ENCODE assay signal across 8 mouse cellular contexts in genomic region chr13:67399183-67399903, GRCm38 (mm10). TPM values are rescaled to one million over a fixed set of nuclear protein-coding genes. Genes with fewer than 3 reads are reported as not detected.
DNase-seq lines count a peak whose midpoint lies in the region; ATAC-seq and TF ChIP-seq lines count a peak whose summit lies in the region.
"Not testable (repeated sequence)": the region's sequence is repeated elsewhere in the genome, so short reads cannot be mapped to it uniquely, and the experiment has no call there.

TSS of gene Zfp429 (minus strand) at chr13:67399819.

- peak; percentile 95 for ATAC-seq in forebrain, postnatal 0 days
- peak; percentile 98 for ATAC-seq in neural tube, embryonic 14.5 days (ENCODE audit: low read depth)

- H3K4me2 ChIP-seq in forebrain, postnatal 0 days (ENCODE audit: low read depth), result peak within 1 kb of the TSS; percentile 69
- peak within 1 kb of the TSS; percentile 56 for H3K4me2 ChIP-seq in neural tube, embryonic 14.5 days (ENCODE audit: low read depth, low read length)

- not testable (repeated sequence) for H3K27ac ChIP-seq in cerebellum, adult 2 months (ENCODE audit: insufficient read depth, low read length); forebrain, postnatal 0 days (ENCODE audit: low read depth, low read length); neural tube, embryonic 14.5 days (ENCODE audit: low read depth, low read length)
- H3K27ac ChIP-seq in testis, adult 2 months (ENCODE audit: control insufficient read depth, insufficient read depth, low read depth, low read length), result peak within 1 kb of the TSS; percentile 65; the same call in 1 of the 2 replicates

- not testable (repeated sequence) for TF ChIP-seq POLR2A in cerebellum, adult 2 months (IDR thresholded peaks at IDR 0.05; ENCODE audit: borderline replicate concordance, insufficient read depth, low read length); testis, adult 2 months (IDR thresholded peaks at IDR 0.05; ENCODE audit: control insufficient read depth, low read depth, low read length)

- 2% methylated on average over 15 of the region's 16 CpGs for WGBS in cerebellum, adult 2 months
- 2% methylated on average over 14 of the region's 16 CpGs for WGBS in forebrain, postnatal 0 days
- 5% methylated on average over 14 of the region's 16 CpGs for WGBS in neural tube, embryonic 14.5 days

- H3K9ac ChIP-seq in forebrain, postnatal 0 days, result peak within 1 kb of the TSS; percentile 45
- peak within 1 kb of the TSS; percentile 44 for H3K9ac ChIP-seq in neural tube, embryonic 14.5 days (replicated peaks; ENCODE audit: low read depth, low read length)

- H3K9me3 ChIP-seq in forebrain, postnatal 0 days (ENCODE audit: low read length); neural tube, embryonic 14.5 days (ENCODE audit: control insufficient read depth, low read length): not testable (repeated sequence)

- intact Hi-C loops in heart, postnatal 36 days (cut with DNase I), result loop anchor here (5.0 kb wide), 1 partner anchor 37 kb away; the partner anchor contains the start of genes Gm28044 and Zfp953

- not testable (repeated sequence) for TF ChIP-seq CTCF in cerebellum, adult 2 months (IDR thresholded peaks at IDR 0.05; ENCODE audit: borderline replicate concordance, insufficient read depth, low read depth, low read length); forebrain, postnatal 0 days (IDR thresholded peaks at IDR 0.05; ENCODE audit: low read depth); testis, adult 2 months (IDR thresholded peaks at IDR 0.05; ENCODE audit: control insufficient read depth, insufficient read depth, insufficient replicate concordance, low read depth, low read length)

- not testable (repeated sequence) for H3K36me3 ChIP-seq in forebrain, postnatal 0 days (ENCODE audit: insufficient read depth); neural tube, embryonic 14.5 days (ENCODE audit: control insufficient read depth, insufficient read depth, low read length); testis, adult 2 months (ENCODE audit: control insufficient read depth, insufficient read depth, low read length)

- peak; percentile 40 for DNase-seq in ES-CJ7 (ENCODE audit: low read depth, low spot score)
- DNase-seq in cerebellum, adult 2 months, result peak; percentile 70
- DNase-seq in forebrain, postnatal 0 days, result peak; percentile 68
- peak; percentile 79 to 80 for DNase-seq in heart, postnatal 36 days
- peak; percentile 52 to 73 for DNase-seq in layer of hippocampus, adult 18-20 months (ENCODE audit: low spot score in 2 of 2)
- DNase-seq in lung, adult 18-20 months, result peak; percentile 81 to 84

- peak within 1 kb of the TSS; percentile 62 for H3K4me3 ChIP-seq in cerebellum, adult 2 months (replicated peaks; ENCODE audit: insufficient read depth, low read depth, low read length)
- peak within 1 kb of the TSS; percentile 56 for H3K4me3 ChIP-seq in forebrain, postnatal 0 days (ENCODE audit: low read depth, low read length)
- H3K4me3 ChIP-seq in neural tube, embryonic 14.5 days (ENCODE audit: low read depth, low read length), result peak within 1 kb of the TSS; percentile 46
- H3K4me3 ChIP-seq in testis, adult 2 months (ENCODE audit: control insufficient read depth, low read depth, low read length), result peak within 1 kb of the TSS; percentile 89

- not testable (repeated sequence) for H3K27me3 ChIP-seq in cerebellum, adult 2 months (ENCODE audit: control insufficient read depth, insufficient read depth, low read length); forebrain, postnatal 0 days (ENCODE audit: insufficient read depth, low read length); neural tube, embryonic 14.5 days (ENCODE audit: control insufficient read depth, insufficient read depth, low read length); testis, adult 2 months (ENCODE audit: control insufficient read depth, insufficient read depth, low read length)

- H3K4me1 ChIP-seq in cerebellum, adult 2 months (ENCODE audit: control insufficient read depth, insufficient read depth, low read length); forebrain, postnatal 0 days (ENCODE audit: insufficient read depth); neural tube, embryonic 14.5 days (ENCODE audit: control insufficient read depth, insufficient read depth, low read length); testis, adult 2 months (ENCODE audit: control insufficient read depth, insufficient read depth, low read length): not testable (repeated sequence)

RNA-seq across cellular contexts. Expression of gene Zfp429, which starts in this region (rescaled TPM):
- 2.9 and 3.2 TPM in 2 replicates for polyA plus RNA-seq in cerebellum, adult 2 months (2012; rRNA removed)
- 2.4 and 12.1 TPM in 2 replicates for total RNA-seq in forebrain, postnatal 0 days (2014; rRNA removed)
- 1.1 and 1.6 TPM in 2 replicates for polyA plus RNA-seq in forebrain, postnatal 0 days (2015; fragmentation: Nextera tagmentation; extraction: Ambion mirVana)
- 1 to 10 TPM; 1.3 to 3.1 TPM for total RNA-seq in heart, postnatal 36 days (2021)
- 1 to 10 TPM; 2.2 to 4.7 TPM for total RNA-seq in layer of hippocampus, adult 18-20 months (2021)
- polyA plus RNA-seq in neural tube, embryonic 14.5 days (2014; fragmentation: Nextera tagmentation; extraction: Ambion mirVana), result 3.4 and 3.5 TPM in 2 replicates
- polyA plus RNA-seq in testis, adult 2 months (2012; rRNA removed), result 0.17 and 0.60 TPM in 2 replicates
